ENCODE assay signal across 10 mouse cellular contexts in genomic region chr4:108937848-108938771, GRCm38 (mm10). TPM values are rescaled to one million over a fixed set of nuclear protein-coding genes. Genes with fewer than 3 reads are reported as not detected.
DNase-seq lines count a peak whose midpoint lies in the region; ATAC-seq and TF ChIP-seq lines count a peak whose summit lies in the region.
"Had no signal": no experiment of that assay in that cellular context is flagged by ENCODE, and none has a peak within 500 bp of the region (broad histone marks: within the 10 kb centered on the region; RNA-seq: fewer than 3 reads in every experiment).

No protein-coding gene starts in this region.

- H3K4me3 ChIP-seq in midbrain, embryonic 12.5 days, result no peak overlapping the region
- no peak overlapping the region for H3K4me3 ChIP-seq in midbrain, embryonic 10.5 days
- H3K4me3 ChIP-seq in cortical plate, adult 2 months (ENCODE audit: insufficient read depth, low read length), result no peak overlapping the region
- H3K4me3 ChIP-seq: embryonic facial prominence, embryonic 12.5 days; heart, embryonic 13.5 days had no signal

- H3K27ac ChIP-seq in midbrain, embryonic 12.5 days (replicated peaks), result no peak overlapping the region; the same call in 1 of the 2 replicates
- H3K27ac ChIP-seq in midbrain, embryonic 10.5 days (replicated peaks), result no peak overlapping the region
- H3K27ac ChIP-seq in cortical plate, adult 2 months (ENCODE audit: insufficient read depth, low read length), result 0 out of 2 replicates have a peak overlapping the region, but pooled peaks have one; percentile 27
- H3K27ac ChIP-seq: embryonic facial prominence, embryonic 12.5 days; heart, embryonic 13.5 days had no signal

- H3K4me1 ChIP-seq in midbrain, embryonic 12.5 days, result peaks cover 21% of the 10 kb centered on the region
- peaks cover 26% of the 10 kb centered on the region for H3K4me1 ChIP-seq in midbrain, embryonic 10.5 days
- H3K4me1 ChIP-seq in cortical plate, adult 2 months (ENCODE audit: control insufficient read depth, insufficient read depth, low read length), result peaks cover 3% of the 10 kb centered on the region
- H3K4me1 ChIP-seq: heart, embryonic 13.5 days had no signal

- no peak overlapping the region for H3K4me2 ChIP-seq in midbrain, embryonic 12.5 days (replicated peaks)
- H3K4me2 ChIP-seq: embryonic facial prominence, embryonic 12.5 days; heart, embryonic 13.5 days had no signal

- H3K9ac ChIP-seq in midbrain, embryonic 12.5 days (replicated peaks), result no peak overlapping the region
- H3K9ac ChIP-seq: embryonic facial prominence, embryonic 12.5 days; heart, embryonic 13.5 days had no signal

- 68% methylated on average over 12 of the region's 12 CpGs for WGBS in midbrain, embryonic 12.5 days
- 74% methylated on average over 12 of the region's 12 CpGs for WGBS in midbrain, embryonic 10.5 days

- no peaks in the 10 kb centered on the region for H3K9me3 ChIP-seq in midbrain, embryonic 12.5 days
- H3K9me3 ChIP-seq in midbrain, embryonic 10.5 days (replicated peaks), result no peaks in the 10 kb centered on the region
- H3K9me3 ChIP-seq: embryonic facial prominence, embryonic 12.5 days; heart, embryonic 13.5 days had no signal

- TF ChIP-seq POLR2A in cortical plate, adult 2 months (IDR thresholded peaks at IDR 0.05; ENCODE audit: extremely low read depth, insufficient read depth, low read length), result no peak

- no peak for TF ChIP-seq CTCF in cortical plate, adult 2 months (IDR thresholded peaks at IDR 0.05; ENCODE audit: extremely low read depth, insufficient read depth, low read length)

- H3K27me3 ChIP-seq in midbrain, embryonic 12.5 days, result peaks cover 74% of the 10 kb centered on the region
- H3K27me3 ChIP-seq in midbrain, embryonic 10.5 days (ENCODE audit: low read depth, poor library complexity, severe bottlenecking), result peaks cover 93% of the 10 kb centered on the region
- H3K27me3 ChIP-seq: embryonic facial prominence, embryonic 12.5 days; heart, embryonic 13.5 days had no signal

- H3K36me3 ChIP-seq in midbrain, embryonic 12.5 days, result no peaks in the 10 kb centered on the region
- no peaks in the 10 kb centered on the region for H3K36me3 ChIP-seq in midbrain, embryonic 10.5 days
- H3K36me3 ChIP-seq: embryonic facial prominence, embryonic 12.5 days; heart, embryonic 13.5 days had no signal

- DNase-seq in midbrain, embryonic 10.5 days (ENCODE audit: low spot score), result no peak
- DNase-seq in layer of hippocampus, postnatal 25 days (ENCODE audit: extremely low spot score in 1 of 2, low spot score in 1 of 2), result peak; percentile 27 to 33
- peak; percentile 61 to 76 for DNase-seq in right cerebral cortex, adult 2 months (ENCODE audit: low spot score in 2 of 2)
- no peak for DNase-seq in lung, postnatal 4 days
- no peak for DNase-seq in urinary bladder, adult 18-20 months (ENCODE audit: low spot score in 2 of 2)
- no peak for DNase-seq in natural killer cell, adult 2 months (ENCODE audit: low spot score in 2 of 2)

- ATAC-seq in midbrain, embryonic 12.5 days (ENCODE audit: low FRiP score, low read depth), result 0 out of 2 replicates have a peak, but pooled peaks have one; percentile 23

RNA-seq across cellular contexts. Expression of gene Rab3b, which starts 59.2 kb away (rescaled TPM):
- 29.5 and 32.0 TPM in 2 replicates for polyA plus RNA-seq in midbrain, embryonic 12.5 days (2016; fragmentation: Nextera tagmentation; extraction: Ambion mirVana)
- 32.6 and 32.8 TPM in 2 replicates for polyA plus RNA-seq in midbrain, embryonic 10.5 days (2016; fragmentation: Nextera tagmentation; extraction: Ambion mirVana)
- 107 and 115 TPM in 2 replicates for polyA plus RNA-seq in cortical plate, adult 2 months (2012; rRNA removed)
- 10 to 100 TPM; 46.0 to 55.2 TPM for total RNA-seq in layer of hippocampus, postnatal 25 days (2021)

Comparison
In these comparisons a context has a peak if more than half of its experiments do, and no peak if none do; other contexts are left out.
1. DNase-seq: peak in layer of hippocampus, postnatal 25 days (2 of 2) and right cerebral cortex, adult 2 months (2 of 2); none in midbrain, embryonic 10.5 days (single experiment), lung, postnatal 4 days (0 of 2), urinary bladder, adult 18-20 months (0 of 2) and natural killer cell, adult 2 months (0 of 2).